Mouse (Mus musculus) embryonic facial prominence, embryonic 14.5 days (tissue): ENCODE measurements around the gene Lamtor4. TPM values are rescaled to one million over a fixed set of nuclear protein-coding genes. Genes with fewer than 3 reads are reported as not detected.

Source experiments
- ATAC-seq: fragments of 200-750 bp; cut with Nextera tagmentation; 2 replicates; pipeline ENCODE4 v1.8.0; 2017; ENCODE audit warnings: low read depth, moderate number of reproducible peaks, moderate TSS enrichment
- DNase-seq: peaks from one replicate; pipeline ENCODE4 v3.0.0-alpha.2; 2015; ENCODE audit warnings: low spot score
- H3K27ac ChIP-seq: fragments of 300-500 bp; sonication (generic); replicated peaks from 2 replicates; pipeline ENCODE4 v1.5.1; 2014; ENCODE audit warnings: low read depth, mild to moderate bottlenecking, low read length, moderate library complexity
- H3K27me3 ChIP-seq: fragments of 300-500 bp; sonication (generic); replicated peaks from 2 replicates; pipeline ENCODE4 v1.6.1; 2014; ENCODE audit warnings: low read length; ENCODE audit not compliant: control insufficient read depth, insufficient read depth
- H3K36me3 ChIP-seq: fragments of 300-500 bp; sonication (generic); 2 replicates; pipeline ENCODE4 v1.6.1; 2014; ENCODE audit warnings: low read length, mixed read lengths; ENCODE audit not compliant: control insufficient read depth, insufficient read depth
- H3K4me1 ChIP-seq: fragments of 300-500 bp; sonication (generic); 2 replicates; pipeline ENCODE4 v1.6.1; 2014; ENCODE audit warnings: antibody characterized with exemption, low read length; ENCODE audit not compliant: control insufficient read depth, insufficient read depth
- H3K4me2 ChIP-seq: fragments of 300-500 bp; sonication (generic); 2 replicates; pipeline ENCODE4 v1.6.1; 2014; ENCODE audit warnings: low read depth, mild to moderate bottlenecking, low read length, moderate library complexity, mixed read lengths
- H3K4me3 ChIP-seq: fragments of 300-500 bp; sonication (generic); 2 replicates; pipeline ENCODE4 v1.5.1; 2014; ENCODE audit warnings: low read depth, mild to moderate bottlenecking, low read length
- H3K9ac ChIP-seq: fragments of 300-500 bp; sonication (generic); 2 replicates; pipeline ENCODE4 v1.6.1; 2014; ENCODE audit warnings: low read depth, mild to moderate bottlenecking, low read length, moderate library complexity, mixed read lengths
- H3K9me3 ChIP-seq: fragments of 300-500 bp; sonication (generic); 2 replicates; pipeline ENCODE4 v1.6.1; 2016; ENCODE audit warnings: low read length; ENCODE audit not compliant: control insufficient read depth
- WGBS: fragments of 180-500 bp; shearing (Covaris S2); extraction: QIAGEN DNeasy Blood & Tissue Kit; methylation state at CpG from one replicate; pipeline ENCODE4 v1.1.7; 2014; 5-methylcytosine and 5-hydroxymethylcytosine counted together
- polyA plus RNA-seq: library from polyadenylated mRNA; unstranded; fragments of >200 nt; fragmentation: Nextera tagmentation; extraction: Ambion mirVana; gene quantifications from 2 replicates; pipeline ENCODE4 v1.2.1, GENCODE M21; 2014

Lamtor4 gene
- polyA plus RNA-seq, 1 experiment from 2014 or later: 71.7 TPM

- Histone ChIP-seq H3K4me1 (peaks cover 29% of the 10 kb centered on the region), H3K9me3 (0 out of 2 replicates have a peak, but pooled peaks cover 2% of the 10 kb centered on the region), H3K4me3 (peak overlapping the region; percentile 25), H3K4me2 (peak overlapping the region; percentile 49), H3K27me3 (no peaks in the 10 kb centered on the region), H3K9ac (peak overlapping the region; percentile 53), H3K27ac (no peak overlapping the region), H3K36me3 (peaks cover 21% of the 10 kb centered on the region)
- DNase-seq: peak; percentile 77
- WGBS: 21% methylated on average over 39 of the region's 41 CpGs
- no peak for ATAC-seq
These were observed 20.2 kb downstream of the Lamtor4 start for GRCm38 (mm10) chr5:138275216-138276050.

DNA sequence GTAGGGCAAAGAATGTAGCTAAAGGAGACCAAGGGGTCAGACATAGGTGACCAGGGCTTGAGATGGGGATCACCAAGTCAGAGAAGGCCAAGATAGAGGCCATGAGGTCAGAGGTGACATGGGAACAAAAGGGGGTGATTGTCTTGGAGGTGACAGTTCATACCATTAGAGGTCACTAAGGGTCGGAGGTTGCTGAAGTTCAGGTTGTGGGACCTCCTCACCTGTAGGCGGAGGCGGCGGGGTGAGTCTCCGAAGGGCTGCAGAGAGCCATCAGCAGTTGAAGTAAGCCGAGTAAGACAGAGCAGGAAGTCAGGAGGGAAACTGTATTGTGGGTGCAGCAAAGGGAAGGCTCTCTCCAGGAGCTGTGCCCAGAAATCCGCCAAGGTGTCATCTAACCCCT, 22.7 kb downstream of the Lamtor4 start:
- H3K4me3 ChIP-seq: 0 out of 2 replicates have a peak overlapping the region, but pooled peaks have one; percentile 58
- H3K27ac ChIP-seq: no peak overlapping the region
- 83% methylated on average over 7 of the region's 7 CpGs for WGBS
- ATAC-seq: no peak
- H3K27me3 ChIP-seq: no peaks in the 10 kb centered on the region
- H3K36me3 ChIP-seq: peaks cover 21% of the 10 kb centered on the region
- H3K9ac ChIP-seq: no peak overlapping the region
- H3K4me1 ChIP-seq: peaks cover 24% of the 10 kb centered on the region
- peak overlapping the region; percentile 65; the same call in 1 of the 2 replicates for H3K4me2 ChIP-seq
- no peak for DNase-seq
- H3K9me3 ChIP-seq: 0 out of 2 replicates have a peak, but pooled peaks cover 8% of the 10 kb centered on the region

GRCm38 (mm10) chr5:138279585-138280424, 24.5 kb downstream of the Lamtor4 start, which contains the start of the genes Gm43720, Gpc2 and Stag3:
TSS of gene Gm43720 (minus strand) at chr5:138279958.
TSS of gene Gpc2 (minus strand) at chr5:138280005.
TSS of gene Stag3 (plus strand) at chr5:138280240.
- 0 out of 2 replicates have a peak, but pooled peaks cover 8% of the 10 kb centered on the region for H3K9me3 ChIP-seq
- WGBS: under 1% methylated on average over 48 of the region's 56 CpGs
- ATAC-seq: peak; percentile 99
- peak within 1 kb of the TSS; percentile 35; the same call in 1 of the 2 replicates for H3K27ac ChIP-seq
- peak within 1 kb of the TSS; percentile 58 for H3K4me3 ChIP-seq
- H3K36me3 ChIP-seq: peaks cover 21% of the 10 kb centered on the region
- no peaks in the 10 kb centered on the region for H3K27me3 ChIP-seq
- H3K4me2 ChIP-seq: peak within 1 kb of the TSS; percentile 65
- H3K4me1 ChIP-seq: peaks cover 24% of the 10 kb centered on the region
- H3K9ac ChIP-seq: peak within 1 kb of the TSS; percentile 73
- peak; percentile 99 for DNase-seq

DNA sequence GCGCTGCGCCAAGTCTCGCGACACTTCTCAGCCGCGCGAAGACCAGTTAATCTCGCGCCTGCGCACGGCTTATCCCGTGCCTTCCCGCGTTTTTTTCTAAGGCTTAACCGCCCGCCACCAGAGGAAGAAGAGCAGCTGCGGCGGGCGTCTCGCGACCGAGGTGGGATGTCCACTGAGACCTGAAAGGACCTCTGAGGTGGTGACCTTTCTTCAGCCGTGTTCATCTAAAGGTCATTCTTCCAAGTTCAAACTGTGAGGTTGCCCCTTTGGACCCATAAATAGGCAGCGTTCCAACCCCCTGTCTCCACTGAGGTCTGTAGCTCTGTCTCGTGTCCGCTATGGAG, 25.1 kb downstream of the Lamtor4 start:
- Histone ChIP-seq H3K4me3 (peak overlapping the region; percentile 58), H3K36me3 (peaks cover 18% of the 10 kb centered on the region), H3K4me2 (peak overlapping the region; percentile 65), H3K9ac (no peak overlapping the region), H3K27ac (no peak overlapping the region), H3K4me1 (peaks cover 19% of the 10 kb centered on the region), H3K9me3 (0 out of 2 replicates have a peak, but pooled peaks cover 8% of the 10 kb centered on the region), H3K27me3 (no peaks in the 10 kb centered on the region)
- 29% methylated on average over 22 of the region's 26 CpGs for WGBS
- ATAC-seq (no peak), DNase-seq (no peak)

- H3K27ac ChIP-seq: no peak overlapping the region
- ATAC-seq (no peak), DNase-seq (no peak)
- 0 out of 2 replicates have a peak, but pooled peaks cover 8% of the 10 kb centered on the region for H3K9me3 ChIP-seq
- 93% methylated on average over 15 of the region's 15 CpGs for WGBS
- no peaks in the 10 kb centered on the region for H3K27me3 ChIP-seq
- H3K4me1 ChIP-seq: peaks cover 14% of the 10 kb centered on the region
- H3K36me3 ChIP-seq: peaks cover 14% of the 10 kb centered on the region
- H3K4me2 ChIP-seq: no peak overlapping the region
- H3K9ac ChIP-seq: no peak overlapping the region
- H3K4me3 ChIP-seq: no peak overlapping the region
These were observed 25.5 kb downstream of the Lamtor4 start for GRCm38 (mm10) chr5:138280829-138281228.

DNA sequence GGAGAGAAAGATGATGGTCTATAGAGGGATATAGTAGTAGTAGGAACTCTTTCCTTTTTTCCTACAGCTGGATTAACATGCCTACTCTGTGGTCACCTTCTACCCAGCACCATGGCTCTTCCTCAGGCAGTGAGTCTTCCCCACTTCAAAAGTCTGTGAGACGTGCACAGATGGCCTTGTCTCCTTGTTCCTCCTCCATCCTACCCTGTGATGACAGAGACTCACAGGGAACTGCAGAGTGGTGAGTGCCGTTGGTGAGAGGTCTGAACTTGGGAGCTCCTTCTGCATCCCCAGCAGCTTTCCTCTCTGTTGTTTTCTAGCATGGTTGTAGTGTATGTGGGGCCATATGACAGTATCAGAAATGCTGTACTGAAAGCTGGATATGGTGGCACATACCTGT, 26.5 kb downstream of the Lamtor4 start:
- DNase-seq: no peak
- peaks cover 8% of the 10 kb centered on the region for H3K36me3 ChIP-seq
- no peak for ATAC-seq
- H3K27ac ChIP-seq: no peak overlapping the region
- H3K9ac ChIP-seq: no peak overlapping the region
- no peaks in the 10 kb centered on the region for H3K27me3 ChIP-seq
- WGBS: 87% methylated on average over 2 of the region's 2 CpGs
- no peak overlapping the region for H3K4me2 ChIP-seq
- 0 out of 2 replicates have a peak, but pooled peaks cover 8% of the 10 kb centered on the region for H3K9me3 ChIP-seq
- no peak overlapping the region for H3K4me3 ChIP-seq
- peaks cover 13% of the 10 kb centered on the region for H3K4me1 ChIP-seq

GRCm38 (mm10) chr5:138283540-138283939, 28.3 kb downstream of the Lamtor4 start:
- Histone ChIP-seq H3K4me1 (peaks cover 7% of the 10 kb centered on the region), H3K36me3 (no peaks in the 10 kb centered on the region), H3K4me2 (no peak overlapping the region), H3K27ac (no peak overlapping the region), H3K9ac (no peak overlapping the region), H3K9me3 (0 out of 2 replicates have a peak, but pooled peaks cover 8% of the 10 kb centered on the region), H3K4me3 (no peak overlapping the region), H3K27me3 (no peaks in the 10 kb centered on the region)
- DNase-seq (no peak), ATAC-seq (no peak)
- WGBS: 64% methylated on average over 1 of the region's 1 CpGs

DNA sequence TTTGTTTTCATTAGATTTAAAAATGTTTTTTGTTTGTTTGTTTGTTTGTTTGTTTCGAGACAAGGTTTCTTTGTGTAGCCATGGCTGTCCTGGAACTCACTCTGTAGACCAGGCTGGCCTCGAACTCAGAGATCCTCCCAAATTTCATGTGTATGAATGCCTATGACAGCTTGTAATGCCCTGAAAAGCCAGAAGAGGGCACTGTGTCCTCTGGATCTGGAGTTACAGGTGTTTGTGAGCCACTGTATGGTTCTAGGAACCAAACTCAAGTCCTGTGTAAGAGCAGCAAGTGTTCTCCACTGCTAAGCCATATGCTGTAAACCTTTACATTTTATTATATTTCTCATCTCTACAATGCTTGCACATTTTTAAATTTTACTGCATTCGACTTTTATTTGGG, 32.6 kb downstream of the Lamtor4 start:
- 79% methylated on average over 3 of the region's 3 CpGs for WGBS
- Histone ChIP-seq H3K9ac (no peak overlapping the region), H3K4me2 (no peak overlapping the region), H3K4me1 (no peaks in the 10 kb centered on the region), H3K27me3 (no peaks in the 10 kb centered on the region), H3K27ac (no peak overlapping the region), H3K36me3 (no peaks in the 10 kb centered on the region), H3K9me3 (no peaks in the 10 kb centered on the region), H3K4me3 (no peak overlapping the region)
- ATAC-seq (no peak), DNase-seq (no peak)
